ENCODE assay signal across 20 mouse cellular contexts in genomic region chr15:78438505-78438904, GRCm38 (mm10). TPM values are rescaled to one million over a fixed set of nuclear protein-coding genes. Genes with fewer than 3 reads are reported as not detected.
"Had no signal": no experiment of that assay in that cellular context is flagged by ENCODE, and none has a peak within 500 bp of the region (broad histone marks: within the 10 kb centered on the region; RNA-seq: fewer than 3 reads in every experiment).

No protein-coding gene starts in this region.

- ATAC-seq: liver, embryonic 12.5 days; midbrain, embryonic 16.5 days had no signal

- H3K9me3 ChIP-seq: limb, embryonic 15.5 days; liver, embryonic 12.5 days; midbrain, embryonic 12.5 days had no signal

- DNase-seq: kidney, adult 9 months; kidney, postnatal 36 days; thymus, adult 2 months; thymus, postnatal 25 days had no signal

- H3K4me2 ChIP-seq: limb, embryonic 15.5 days; liver, embryonic 12.5 days; midbrain, embryonic 12.5 days had no signal

- H3K27ac ChIP-seq: kidney, postnatal 0 days; liver, embryonic 12.5 days; midbrain, embryonic 12.5 days had no signal

- H3K9ac ChIP-seq: limb, embryonic 15.5 days; liver, embryonic 12.5 days; midbrain, embryonic 12.5 days had no signal

- H3K4me3 ChIP-seq: layer of hippocampus, adult 2 months; limb, embryonic 15.5 days; liver, embryonic 12.5 days; midbrain, embryonic 12.5 days had no signal

RNA-seq across cellular contexts. Expression of gene Kctd17, which starts 10.1 kb away (rescaled TPM):
- total RNA-seq: megakaryocyte-erythroid progenitor cell, adult 5-6 weeks; neutrophil, adult 5-6 weeks had no signal

RNA-seq across cellular contexts. Expression of gene Tmprss6, which starts 29.9 kb away (rescaled TPM):
- total RNA-seq: layer of hippocampus, postnatal 14 days; left cerebral cortex, postnatal 14 days; megakaryocyte-erythroid progenitor cell, adult 5-6 weeks; neutrophil, adult 5-6 weeks had no signal
- polyA plus RNA-seq: neural tube, embryonic 11.5 days had no signal

RNA-seq across cellular contexts. Expression of gene Tex33, which starts 42.8 kb away (rescaled TPM):
- total RNA-seq: layer of hippocampus, adult 2 months; left cerebral cortex, adult 18-20 months; left cerebral cortex, postnatal 14 days; megakaryocyte-erythroid progenitor cell, adult 5-6 weeks; neutrophil, adult 5-6 weeks had no signal
- polyA plus RNA-seq: kidney, postnatal 0 days; limb, embryonic 11.5 days; limb, embryonic 15.5 days; liver, embryonic 12.5 days; liver, embryonic 16.5 days; lung, embryonic 16.5 days; midbrain, embryonic 12.5 days; midbrain, embryonic 16.5 days; neural tube, embryonic 11.5 days; urinary bladder, adult 2 months had no signal
